Mouse (Mus musculus) stomach, postnatal 0 days (tissue): ENCODE measurements at regions not wholly inside any gene's neighbourhood (a gene's known extent, or its start where the extent isn't known, plus 50 kb on each side); places are given as distances from the start of the nearest gene placed in this dataset.

ENCODE experiments used
- CTCF ChIP-seq: IDR thresholded peaks from 2 replicates; pipeline ENCODE4 v1.5.1; 2016; ENCODE audit warnings: antibody characterized with exemption, low read depth, mild to moderate bottlenecking, moderate library complexity
- EP300 ChIP-seq: optimal IDR thresholded peaks from 2 replicates; pipeline ENCODE3; 2016; ENCODE audit warnings: antibody characterized with exemption

DNA sequence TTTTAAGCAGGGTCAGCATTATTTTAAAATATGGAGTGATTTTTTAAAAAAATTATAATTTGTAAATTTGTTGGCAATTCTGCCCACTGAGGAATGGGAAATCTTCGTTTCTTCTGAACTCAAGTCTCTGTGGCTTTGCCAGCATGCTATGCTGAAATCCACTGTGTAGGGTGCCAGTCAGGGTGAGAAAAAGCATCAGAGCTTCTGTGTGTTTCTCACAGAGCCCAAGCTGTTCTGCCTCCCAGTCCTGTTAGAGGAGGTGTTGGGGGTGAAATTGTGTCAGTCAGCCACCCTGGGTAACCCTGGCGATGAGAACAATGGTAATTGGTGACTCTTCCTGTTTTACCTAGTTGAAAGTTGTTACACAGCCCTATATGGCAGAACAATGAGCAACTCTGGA lies 506.1 kb upstream of the Impad1 start:
- no peak for TF ChIP-seq CTCF
- TF ChIP-seq EP300, result no peak
